Mouse (Mus musculus): ENCODE measurements around the gene Erp27. TPM values are rescaled to one million over a fixed set of nuclear protein-coding genes. Genes with fewer than 3 reads are reported as not detected.

The Erp27 gene
- polyA plus RNA-seq, 1 experiment from 2014 or later, result not detected

GRCm38 (mm10) chr6:136946241-136946640 is 24.3 kb upstream of the Erp27 start:
- Histone ChIP-seq H3K36me3 (ENCODE audit: inconsistent target) (no peaks in the 10 kb centered on the region), H3K27ac (no peak overlapping the region), H3K79me2 (ENCODE audit: inconsistent target) (peaks cover 7% of the 10 kb centered on the region), H3K4me3 (ENCODE audit: inconsistent target) (no peak overlapping the region)
- 33% methylated on average over 4 of the region's 5 CpGs for WGBS (ENCODE audit: missing documents)

GRCm38 (mm10) chr6:136944511-136944910 is 22.5 kb upstream of the Erp27 start:
- H3K27ac ChIP-seq, result no peak overlapping the region
- H3K4me3 ChIP-seq (ENCODE audit: inconsistent target), result no peak overlapping the region
- H3K36me3 ChIP-seq (ENCODE audit: inconsistent target), result no peaks in the 10 kb centered on the region
- H3K79me2 ChIP-seq (ENCODE audit: inconsistent target), result peaks cover 19% of the 10 kb centered on the region
- WGBS (ENCODE audit: missing documents), result 67% methylated on average over 8 of the region's 8 CpGs

GRCm38 (mm10) chr6:136943392-136943791 is 21.4 kb upstream of the Erp27 start:
- Histone ChIP-seq H3K36me3 (ENCODE audit: inconsistent target) (no peaks in the 10 kb centered on the region), H3K79me2 (ENCODE audit: inconsistent target) (peaks cover 30% of the 10 kb centered on the region), H3K4me3 (ENCODE audit: inconsistent target) (no peak overlapping the region), H3K27ac (no peak overlapping the region)

GRCm38 (mm10) chr6:136942280-136942679 is 20.3 kb upstream of the Erp27 start:
- Histone ChIP-seq H3K4me3 (ENCODE audit: inconsistent target) (no peak overlapping the region), H3K36me3 (ENCODE audit: inconsistent target) (no peaks in the 10 kb centered on the region), H3K27ac (peak overlapping the region; percentile 95), H3K79me2 (ENCODE audit: inconsistent target) (peaks cover 41% of the 10 kb centered on the region)
- 50% methylated on average over 9 of the region's 9 CpGs for WGBS (ENCODE audit: missing documents)

- Histone ChIP-seq H3K4me3 (ENCODE audit: inconsistent target) (peak within 1 kb of the TSS; percentile 75), H3K36me3 (ENCODE audit: inconsistent target) (no peaks in the 10 kb centered on the region), H3K79me2 (ENCODE audit: inconsistent target) (peaks cover 50% of the 10 kb centered on the region), H3K27ac (peak within 1 kb of the TSS; percentile 95)
- WGBS (ENCODE audit: missing documents), result 1% methylated on average over 12 of the region's 12 CpGs
Observed at GRCm38 (mm10) chr6:136941051-136942021, 19.4 kb upstream of the Erp27 start, which contains the start of gene Arhgdib. Gene Arhgdib, minus strand, starts transcription at chr6:136941899.

- peak overlapping the region; percentile 75 for H3K4me3 ChIP-seq (ENCODE audit: inconsistent target)
- peaks cover 6% of the 10 kb centered on the region; the same call in 1 of the 2 replicates for H3K36me3 ChIP-seq (ENCODE audit: inconsistent target)
- H3K27ac ChIP-seq, result peak overlapping the region; percentile 95
- H3K79me2 ChIP-seq (ENCODE audit: inconsistent target), result peaks cover 60% of the 10 kb centered on the region
- WGBS (ENCODE audit: missing documents), result 2% methylated on average over 11 of the region's 11 CpGs
Observed at GRCm38 (mm10) chr6:136940188-136940960, 18.4 kb upstream of the Erp27 start.

- Histone ChIP-seq H3K27ac (peak overlapping the region; percentile 95), H3K36me3 (ENCODE audit: inconsistent target) (peaks cover 12% of the 10 kb centered on the region; the same call in 1 of the 2 replicates), H3K4me3 (ENCODE audit: inconsistent target) (peak overlapping the region; percentile 75), H3K79me2 (ENCODE audit: inconsistent target) (peaks cover 68% of the 10 kb centered on the region)
- WGBS (ENCODE audit: missing documents), result under 1% methylated on average over 12 of the region's 14 CpGs
Observed at GRCm38 (mm10) chr6:136939326-136940187, 17.6 kb upstream of the Erp27 start.

- Histone ChIP-seq H3K36me3 (ENCODE audit: inconsistent target) (peaks cover 22% of the 10 kb centered on the region), H3K79me2 (ENCODE audit: inconsistent target) (peaks cover 78% of the 10 kb centered on the region), H3K27ac (peak overlapping the region; percentile 95), H3K4me3 (ENCODE audit: inconsistent target) (peak overlapping the region; percentile 75)
- WGBS (ENCODE audit: missing documents), result 2% methylated on average over 18 of the region's 18 CpGs
Observed at GRCm38 (mm10) chr6:136938331-136939126, 16.5 kb upstream of the Erp27 start.

- WGBS (ENCODE audit: missing documents), result 70% methylated on average over 3 of the region's 3 CpGs
- Histone ChIP-seq H3K36me3 (ENCODE audit: inconsistent target) (peaks cover 33% of the 10 kb centered on the region), H3K4me3 (ENCODE audit: inconsistent target) (no peak overlapping the region), H3K79me2 (ENCODE audit: inconsistent target) (peaks cover 92% of the 10 kb centered on the region), H3K27ac (no peak overlapping the region)
Observed at GRCm38 (mm10) chr6:136937117-136937516, 15.1 kb upstream of the Erp27 start.

- WGBS (ENCODE audit: missing documents), result 85% methylated on average over 9 of the region's 9 CpGs
- H3K27ac ChIP-seq, result no peak overlapping the region
- H3K36me3 ChIP-seq (ENCODE audit: inconsistent target), result peaks cover 40% of the 10 kb centered on the region
- H3K79me2 ChIP-seq (ENCODE audit: inconsistent target), result peaks cover 94% of the 10 kb centered on the region
- no peak overlapping the region for H3K4me3 ChIP-seq (ENCODE audit: inconsistent target)
Observed at GRCm38 (mm10) chr6:136936361-136936760, 14.4 kb upstream of the Erp27 start.

GRCm38 (mm10) chr6:136935233-136935632 is 13.3 kb upstream of the Erp27 start:
- Histone ChIP-seq H3K79me2 (ENCODE audit: inconsistent target) (peaks cover 90% of the 10 kb centered on the region), H3K4me3 (ENCODE audit: inconsistent target) (no peak overlapping the region), H3K36me3 (ENCODE audit: inconsistent target) (peaks cover 40% of the 10 kb centered on the region), H3K27ac (no peak overlapping the region)
- WGBS (ENCODE audit: missing documents), result 35% methylated on average over 3 of the region's 3 CpGs

GRCm38 (mm10) chr6:136934068-136934467 is 12.1 kb upstream of the Erp27 start:
- peaks cover 95% of the 10 kb centered on the region for H3K79me2 ChIP-seq (ENCODE audit: inconsistent target)
- WGBS (ENCODE audit: missing documents), result 91% methylated on average over 7 of the region's 7 CpGs
- H3K27ac ChIP-seq, result no peak overlapping the region
- peaks cover 48% of the 10 kb centered on the region for H3K36me3 ChIP-seq (ENCODE audit: inconsistent target)
- H3K4me3 ChIP-seq (ENCODE audit: inconsistent target), result no peak overlapping the region

- H3K4me3 ChIP-seq (ENCODE audit: inconsistent target), result no peak overlapping the region
- H3K36me3 ChIP-seq (ENCODE audit: inconsistent target), result peaks cover 77% of the 10 kb centered on the region
- H3K79me2 ChIP-seq (ENCODE audit: inconsistent target), result peaks cover 67% of the 10 kb centered on the region
- 69% methylated on average over 13 of the region's 13 CpGs for WGBS (ENCODE audit: missing documents)
- H3K27ac ChIP-seq, result peak overlapping the region; percentile 59
Observed at GRCm38 (mm10) chr6:136931246-136931645, 9.3 kb upstream of the Erp27 start.

Data from macrophage (primary cell).